Mouse (Mus musculus): ENCODE data around the gene Lck.

Gene Lck

DNA sequence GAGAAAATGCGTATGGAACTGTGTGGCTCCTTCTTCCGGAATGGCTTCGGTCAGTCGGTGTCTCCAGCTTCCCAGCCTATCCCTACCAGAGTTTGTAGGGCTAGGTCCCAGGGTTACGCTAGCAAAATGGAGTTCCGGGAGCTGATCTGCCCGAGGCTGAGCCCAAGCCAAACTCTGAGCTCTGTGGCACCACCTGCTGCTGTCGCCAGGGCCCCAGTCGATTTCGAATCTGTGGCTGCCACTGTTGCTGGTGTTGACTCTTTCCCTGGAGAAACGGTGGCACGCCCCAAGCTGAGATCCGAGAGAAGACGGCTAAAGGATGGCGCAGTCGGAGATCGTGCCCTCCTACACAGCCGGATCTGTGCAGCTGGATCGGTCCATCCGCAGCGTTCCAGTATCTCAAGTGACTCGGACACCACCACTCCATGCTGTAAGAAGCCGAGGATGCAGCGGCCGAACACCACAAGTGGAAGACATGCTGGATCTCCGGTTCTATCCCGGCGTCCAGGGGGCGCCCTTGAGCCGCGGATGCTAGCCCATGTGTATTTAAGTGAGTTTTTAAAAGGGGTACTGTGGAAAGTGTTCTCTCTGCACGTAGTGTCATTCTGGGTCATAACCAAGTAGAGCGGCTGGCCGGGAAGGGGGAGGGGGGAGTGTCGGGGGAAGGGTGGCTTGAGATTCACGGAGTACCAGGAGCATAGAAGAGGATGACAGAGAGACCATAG, 11.6 kb upstream of the Lck start:
- peak; percentile 78 for DNase-seq (ENCODE audit: low spot score)

DNA sequence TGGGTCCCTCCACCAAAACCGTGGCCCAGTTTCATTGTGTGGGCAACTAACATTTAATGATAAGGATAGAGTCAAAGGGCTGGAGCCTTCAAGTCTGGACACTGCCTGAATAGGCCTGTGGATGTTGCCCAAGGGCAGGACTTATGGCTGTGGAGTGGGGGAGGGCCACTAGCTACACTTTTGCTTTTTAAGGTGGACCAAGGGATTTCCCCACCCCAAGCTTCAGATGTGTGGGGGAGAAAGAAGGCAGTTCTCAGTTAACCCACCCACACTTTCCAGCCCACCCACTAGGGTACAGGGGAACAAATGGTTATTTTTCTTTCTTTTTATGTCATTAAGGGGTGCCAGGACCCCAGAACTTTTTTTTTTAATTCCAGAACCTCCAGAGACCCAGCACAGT, 10.9 kb upstream of the Lck start:
- DNase-seq (ENCODE audit: low spot score), result no peak

DNA sequence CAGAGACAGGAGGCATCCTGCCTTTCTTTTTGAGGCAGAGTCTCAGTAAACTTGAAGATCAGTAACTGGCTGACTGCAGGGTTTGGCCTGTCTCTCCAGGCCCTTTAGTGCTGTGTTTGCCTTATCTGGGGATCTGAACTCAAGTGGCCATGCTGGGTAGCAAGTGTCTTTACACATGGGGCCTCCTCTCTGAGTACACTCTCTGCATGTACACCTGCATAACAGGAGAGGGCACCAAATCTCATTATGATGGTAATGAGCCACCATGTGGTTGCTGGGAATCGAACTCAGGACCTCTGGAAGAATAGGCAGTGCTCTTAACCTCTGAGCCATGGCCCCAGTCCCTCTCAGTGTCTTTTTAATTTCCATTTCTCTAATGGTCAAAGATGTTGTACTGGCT, 8.8 kb upstream of the Lck start:
- no peak for DNase-seq (ENCODE audit: low spot score)

DNA sequence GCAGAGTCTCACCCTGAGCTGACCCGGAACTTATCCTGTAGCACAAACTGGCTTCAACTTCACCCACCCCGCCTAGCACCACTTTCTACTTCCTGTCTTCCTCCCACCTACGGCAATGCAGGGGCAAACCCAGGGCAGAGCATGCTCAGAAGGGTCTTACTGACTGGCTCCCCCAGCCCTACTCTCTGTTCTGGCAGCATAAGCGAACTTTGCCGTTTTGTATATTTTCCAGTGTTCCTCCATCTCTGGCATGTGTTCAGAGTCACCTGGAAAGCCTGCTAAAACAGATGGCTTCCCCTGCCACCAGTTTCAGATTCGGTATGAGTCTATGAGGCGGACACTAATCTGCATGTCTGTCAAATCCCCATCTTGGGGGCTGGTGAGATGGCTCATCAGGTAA, 6.9 kb upstream of the Lck start:
- no peak for DNase-seq (ENCODE audit: low spot score)

- DNase-seq (ENCODE audit: low spot score), result no peak
Observed at GRCm38 (mm10) chr4:129578466-129578865, 5.0 kb upstream of the Lck start, which contains the start of gene Fam167b. TSS of gene Fam167b (minus strand) at chr4:129578549.

- DNase-seq (ENCODE audit: low spot score), result no peak
Observed at GRCm38 (mm10) chr4:129577688-129578087, 4.2 kb upstream of the Lck start.

GRCm38 (mm10) chr4:129576863-129577491, 3.5 kb upstream of the Lck start:
- no peak for DNase-seq (ENCODE audit: low spot score)

GRCm38 (mm10) chr4:129575171-129575844, 1.9 kb upstream of the Lck start:
- no peak for DNase-seq (ENCODE audit: low spot score)

GRCm38 (mm10) chr4:129573093-129573370, 409 bp downstream of the Lck start:
- DNase-seq (ENCODE audit: low spot score), result no peak

DNA sequence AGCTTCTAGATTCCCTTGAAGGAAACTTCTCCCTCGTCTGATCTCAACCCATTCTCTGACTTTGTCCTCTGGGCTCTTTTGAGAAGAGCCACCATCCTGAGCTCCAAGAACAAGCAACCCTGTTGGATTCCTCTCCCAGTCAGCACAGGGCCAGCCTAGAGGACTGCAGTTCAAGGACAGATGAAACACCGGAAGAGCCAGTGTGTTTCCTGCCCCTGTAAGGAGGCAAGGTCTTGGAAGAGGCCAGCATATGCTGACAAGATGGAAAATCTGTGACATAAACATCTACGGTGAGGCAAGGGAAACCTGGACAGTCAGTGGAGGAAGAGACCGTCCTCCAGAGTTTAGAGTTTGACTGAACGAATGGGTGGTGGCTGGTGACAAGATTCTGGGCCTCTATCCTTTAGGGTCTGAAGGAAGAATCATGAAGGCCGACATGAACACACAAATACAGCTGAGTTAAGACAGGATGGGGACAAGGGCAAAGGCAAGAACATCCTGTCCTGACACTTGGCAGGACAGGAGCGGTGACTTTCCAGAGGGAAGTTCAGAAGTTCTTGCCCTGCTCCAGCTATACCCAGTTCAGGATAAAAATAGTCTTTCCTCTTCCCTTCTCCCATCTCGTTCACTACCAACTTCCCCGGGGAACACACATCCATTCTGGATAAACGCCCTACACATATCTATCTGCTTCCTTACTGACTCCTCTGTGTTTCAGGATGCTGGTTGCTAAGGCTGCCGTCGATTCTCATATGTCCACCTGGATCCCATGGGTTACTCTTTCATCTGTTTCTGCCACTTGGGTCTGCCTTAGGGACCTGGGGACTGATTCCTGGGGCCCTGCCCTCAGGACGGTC, 977 bp downstream of the Lck start:
- DNase-seq (ENCODE audit: low spot score), result no peak

DNA sequence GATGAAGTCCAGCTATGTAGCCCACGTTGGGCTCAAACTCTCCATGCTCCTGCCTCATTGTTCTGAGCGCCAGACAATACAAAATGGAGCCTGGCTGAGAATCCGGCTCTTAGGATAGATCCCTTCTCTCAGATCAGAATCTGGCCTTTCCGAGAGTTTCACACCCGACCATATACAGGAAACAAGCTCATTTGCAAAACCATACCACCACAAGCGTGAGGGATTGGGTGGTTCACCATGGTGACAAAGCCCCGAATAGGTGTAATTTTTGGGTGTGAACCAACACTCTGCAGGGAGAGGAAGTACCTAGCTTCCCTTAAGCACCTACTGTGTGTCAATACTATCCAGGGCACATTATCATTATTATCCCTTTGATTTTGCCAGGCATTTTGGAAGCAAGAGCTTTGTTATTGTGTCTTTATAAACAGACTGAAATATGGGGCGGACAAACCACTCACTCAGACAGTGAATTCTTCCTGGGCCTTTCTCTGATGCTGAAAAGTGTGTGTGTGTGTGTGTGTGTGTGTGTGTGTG, 1.8 kb downstream of the Lck start:
- DNase-seq (ENCODE audit: low spot score), result no peak

GRCm38 (mm10) chr4:129570028-129570427, 3.4 kb downstream of the Lck start:
- DNase-seq (ENCODE audit: low spot score), result no peak

DNA sequence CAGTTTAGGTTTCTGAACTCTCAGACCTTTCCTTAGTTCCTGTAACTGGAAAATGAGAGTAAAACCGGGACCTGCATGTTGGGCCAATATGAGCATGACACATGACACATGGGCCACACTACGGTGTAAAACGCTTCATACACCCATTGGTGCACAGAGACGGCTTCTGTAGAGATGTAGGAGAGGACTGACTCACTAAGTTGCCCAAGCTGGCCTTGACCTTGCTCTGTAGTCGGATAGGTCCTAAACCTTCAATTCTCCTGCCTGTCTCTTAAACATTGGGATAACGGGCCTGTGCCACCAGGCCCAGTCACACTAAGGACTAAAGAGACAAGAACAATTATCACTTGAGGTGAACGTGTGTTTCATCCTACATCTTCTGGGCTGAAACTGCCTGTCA, 5.1 kb downstream of the Lck start:
- no peak for DNase-seq (ENCODE audit: low spot score)

DNA sequence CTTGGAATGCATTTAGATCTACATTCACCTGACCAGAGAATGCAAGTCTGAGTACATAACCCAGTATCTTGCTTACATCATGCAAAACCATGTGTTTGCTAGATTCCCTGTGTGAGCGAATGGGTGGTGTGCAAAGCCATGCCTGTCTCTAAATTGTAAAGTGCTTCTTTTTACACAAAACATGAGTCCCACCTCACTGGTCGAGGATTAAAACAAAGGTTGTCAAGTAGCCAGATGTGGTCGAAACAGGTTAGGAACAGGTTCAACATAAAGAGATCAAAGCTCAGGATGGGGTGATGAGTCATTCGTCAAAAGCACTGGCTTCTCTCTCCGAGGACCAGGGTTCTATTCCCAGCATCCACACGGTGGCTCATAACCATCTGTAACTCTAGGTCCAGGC, 8.3 kb downstream of the Lck start:
- no peak for DNase-seq (ENCODE audit: low spot score)

- DNase-seq (ENCODE audit: low spot score), result peak; percentile 82
Observed at GRCm38 (mm10) chr4:129563718-129564117, 9.7 kb downstream of the Lck start.

- no peak for DNase-seq (ENCODE audit: low spot score)
Observed at GRCm38 (mm10) chr4:129561184-129561583, 12.3 kb downstream of the Lck start.

GRCm38 (mm10) chr4:129558321-129558955, 15.0 kb downstream of the Lck start:
- no peak for DNase-seq (ENCODE audit: low spot score)

DNA sequence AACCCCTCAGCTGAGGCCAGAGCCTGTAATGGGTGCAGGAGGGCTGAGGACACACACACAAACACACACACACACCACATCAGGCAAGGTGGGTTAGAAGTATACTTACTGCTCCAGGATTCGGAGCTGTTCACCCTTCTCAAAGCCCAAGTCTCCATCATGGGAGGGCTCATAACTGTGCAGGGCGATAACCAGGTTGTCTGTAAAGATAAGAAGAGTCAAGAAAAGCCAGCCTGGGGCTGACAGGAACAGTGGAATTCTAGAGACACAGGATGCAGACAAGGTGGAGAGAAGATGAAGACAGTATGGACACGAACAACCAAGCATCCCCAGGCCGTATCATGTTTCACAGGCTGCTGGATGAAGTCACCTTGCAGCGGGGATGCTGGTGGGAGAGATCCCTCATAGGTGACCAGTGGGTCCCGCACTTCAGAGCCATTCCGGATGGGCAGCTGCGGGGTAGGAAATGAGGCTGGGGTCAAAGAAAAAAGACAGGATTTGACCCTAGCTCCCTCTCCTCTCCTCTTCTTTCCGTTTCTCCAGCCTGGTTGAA, 16.1 kb downstream of the Lck start:
- DNase-seq (ENCODE audit: low spot score), result no peak

- DNase-seq (ENCODE audit: low spot score), result peak; percentile 91
Observed at GRCm38 (mm10) chr4:129556532-129557223, 16.8 kb downstream of the Lck start.

DNA sequence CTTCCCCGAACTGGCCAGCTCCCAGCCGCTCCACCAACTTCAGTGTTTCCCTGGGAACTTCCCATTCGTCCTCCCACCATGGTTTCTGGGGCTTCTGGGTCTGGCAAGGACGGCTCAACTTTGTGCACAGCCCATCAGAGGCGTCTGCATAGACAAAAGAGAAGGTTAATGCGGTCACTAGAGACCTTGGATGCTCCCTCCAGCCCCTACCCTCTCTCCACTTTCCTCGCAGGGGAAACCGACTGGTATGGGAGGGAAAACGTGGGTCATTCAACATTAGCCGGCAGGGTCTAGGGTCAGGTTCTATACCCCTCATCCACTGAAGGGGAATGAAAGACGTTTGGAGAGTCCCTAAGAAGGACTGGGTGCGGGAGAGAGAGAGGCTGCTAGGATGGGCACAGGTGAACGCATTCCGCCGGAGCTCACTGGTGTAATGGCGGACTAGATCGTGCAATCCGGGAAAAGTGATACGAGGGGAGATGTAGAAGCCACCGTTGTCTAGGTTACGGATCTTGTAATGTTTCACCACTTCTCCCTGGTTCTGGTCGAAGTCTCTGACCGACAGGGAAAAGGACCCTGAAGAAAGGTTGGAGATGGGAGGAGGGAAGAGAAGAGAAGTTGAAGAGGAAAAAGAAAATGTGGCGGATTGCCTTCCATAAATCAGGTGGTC, 17.4 kb downstream of the Lck start:
- DNase-seq (ENCODE audit: low spot score), result no peak
